Mouse (Mus musculus) megakaryocyte, embryonic 14.5 days (primary cell): ENCODE data around the gene Stx4a.

Experiments used
- FLI1 ChIP-seq: IDR thresholded peaks from 2 replicates; pipeline ENCODE4 v1.6.1; 2012; ENCODE audit warnings: low read length, inconsistent platforms, mixed read lengths
- GATA1 ChIP-seq: IDR thresholded peaks from 3 replicates; pipeline ENCODE4 v1.6.1; 2012; ENCODE audit warnings: mixed read lengths, low read length, inconsistent platforms, borderline replicate concordance

- TF ChIP-seq GATA1, result no peak
- no peak for TF ChIP-seq FLI1
Observed at GRCm38 (mm10) chr7:127897542-127897941, 73.4 kb downstream of the Stx4a start.
